Mouse (Mus musculus) forelimb bud, embryonic 11.5 days (tissue): Measurements from ENCODE around the gene Iqck.

Experiments used
- DNase-seq: peaks from one replicate; pipeline ENCODE4 v3.0.0-alpha.2; 2012; ENCODE audit warnings: low read depth, low spot score

Iqck gene

GRCm38 (mm10) chr7:118989275-118989856 is 133.8 kb downstream of the Iqck start:
- DNase-seq: no peak

GRCm38 (mm10) chr7:118990282-118990681 is 134.7 kb downstream of the Iqck start:
- no peak for DNase-seq

- DNase-seq: no peak
Measured at GRCm38 (mm10) chr7:118991341-118991884, 135.9 kb downstream of the Iqck start.

- DNase-seq: no peak
Measured at GRCm38 (mm10) chr7:118992080-118992560, 136.6 kb downstream of the Iqck start.

- no peak for DNase-seq
Measured at GRCm38 (mm10) chr7:118992623-118993405, 137.3 kb downstream of the Iqck start.

GRCm38 (mm10) chr7:118993597-118994230 is 138.2 kb downstream of the Iqck start:
- peak; percentile 24 for DNase-seq

GRCm38 (mm10) chr7:118994231-118994842 is 138.8 kb downstream of the Iqck start:
- peak; percentile 10 for DNase-seq

GRCm38 (mm10) chr7:118995007-118995406 is 139.5 kb downstream of the Iqck start, which contains the start of gene Gprc5b:
Gene Gprc5b (minus strand): TSS chr7:118995211.
- DNase-seq: peak; percentile 78

GRCm38 (mm10) chr7:118995671-118996070 is 140.1 kb downstream of the Iqck start:
- no peak for DNase-seq

- DNase-seq: peak; percentile 93
Measured at GRCm38 (mm10) chr7:118996137-118996837, 140.7 kb downstream of the Iqck start.

- no peak for DNase-seq
Measured at GRCm38 (mm10) chr7:118999857-119000256, 144.3 kb downstream of the Iqck start.

GRCm38 (mm10) chr7:119001965-119002364 is 146.4 kb downstream of the Iqck start:
- DNase-seq: no peak

GRCm38 (mm10) chr7:119002501-119002900 is 146.9 kb downstream of the Iqck start:
- DNase-seq: no peak

- peak; percentile 56 for DNase-seq
Measured at GRCm38 (mm10) chr7:119010854-119011529, 155.4 kb downstream of the Iqck start.

- DNase-seq: peak; percentile 34
Measured at GRCm38 (mm10) chr7:119015736-119016135, 160.2 kb downstream of the Iqck start.

GRCm38 (mm10) chr7:119019537-119019936 is 164.0 kb downstream of the Iqck start:
- DNase-seq: peak; percentile 69
